Comparison of ENCODE assay signal across 28 mouse cellular contexts in genomic region chr4:98241921-98242320, GRCm38 (mm10).
"Had no signal": no experiment of that assay in that cellular context is flagged by ENCODE, and none has a peak within 500 bp of the region (broad histone marks: within the 10 kb centered on the region; RNA-seq: fewer than 3 reads in every experiment).

No protein-coding gene starts in this region.

- H3K9ac ChIP-seq: heart, embryonic 13.5 days; heart, embryonic 15.5 days; hindbrain, embryonic 13.5 days; hindbrain, embryonic 15.5 days; kidney, embryonic 15.5 days; limb, embryonic 12.5 days; liver, embryonic 13.5 days had no signal

- H3K9me3 ChIP-seq: heart, embryonic 13.5 days; heart, embryonic 15.5 days; hindbrain, embryonic 13.5 days; hindbrain, embryonic 15.5 days; kidney, embryonic 15.5 days; limb, embryonic 12.5 days; liver, embryonic 13.5 days had no signal

- H3K27ac ChIP-seq: gastrocnemius, adult 2 months; heart, adult 2 months; heart, embryonic 13.5 days; heart, embryonic 15.5 days; hindbrain, embryonic 13.5 days; hindbrain, embryonic 15.5 days; hindbrain, postnatal 0 days; kidney, embryonic 15.5 days; kidney, postnatal 0 days; layer of hippocampus, adult 2 months; left cerebral cortex, adult 2 months; liver, embryonic 13.5 days had no signal

- H3K36me3 ChIP-seq: heart, embryonic 13.5 days; heart, embryonic 15.5 days; hindbrain, embryonic 13.5 days; hindbrain, embryonic 15.5 days; kidney, embryonic 15.5 days; limb, embryonic 12.5 days; liver, embryonic 13.5 days had no signal

- H3K4me2 ChIP-seq: heart, embryonic 11.5 days; heart, embryonic 13.5 days; heart, embryonic 15.5 days; hindbrain, embryonic 13.5 days; hindbrain, embryonic 15.5 days; kidney, embryonic 15.5 days; limb, embryonic 12.5 days; liver, embryonic 11.5 days; liver, embryonic 13.5 days had no signal

- ATAC-seq: hindbrain, postnatal 0 days; intestine, embryonic 16.5 days had no signal

- DNase-seq: gastrocnemius, adult 2 months; gastrocnemius, postnatal 10 days; gastrocnemius, postnatal 25 days; heart, adult 11 months; heart, adult 2 months; heart, postnatal 14 days; heart, postnatal 36 days; kidney, adult 11 months; kidney, adult 2 months; kidney, adult 9 months; kidney, postnatal 14 days; kidney, postnatal 36 days; left cerebral cortex, postnatal 4 days; liver; liver, embryonic 13.5 days had no signal

- H3K27me3 ChIP-seq: heart, embryonic 13.5 days; heart, embryonic 15.5 days; hindbrain, embryonic 13.5 days; hindbrain, embryonic 15.5 days; kidney, embryonic 15.5 days; limb, embryonic 12.5 days; liver, embryonic 13.5 days had no signal

- H3K4me3 ChIP-seq: gastrocnemius, adult 2 months; heart, adult 2 months; heart, embryonic 13.5 days; heart, embryonic 15.5 days; hindbrain, embryonic 13.5 days; hindbrain, embryonic 15.5 days; kidney, embryonic 15.5 days; layer of hippocampus, adult 2 months; left cerebral cortex, adult 2 months; limb, embryonic 12.5 days; liver, embryonic 13.5 days had no signal
